Mouse (Mus musculus) liver, postnatal 0 days (tissue): Measurements from ENCODE around the gene Extl1. TPM values are rescaled to one million over a fixed set of nuclear protein-coding genes. Genes with fewer than 3 reads are reported as not detected.
A peak's percentile ranks its signal among the peaks of the same experiment; 100 is the strongest.

Source experiments
- ATAC-seq: fragments of 200-750 bp; cut with Nextera tagmentation; 2 replicates; pipeline ENCODE4 v1.8.0; 2017; ENCODE audit warnings: mild to moderate bottlenecking, moderate library complexity
- DNase-seq: peaks from one replicate; pipeline ENCODE4 v3.0.0-alpha.2; 2016
- H3K27ac ChIP-seq: fragments of 300-500 bp; sonication (generic); 2 replicates; pipeline ENCODE4 v1.5.1; 2014; ENCODE audit warnings: antibody characterized with exemption, moderate library complexity, mild to moderate bottlenecking, low read depth
- H3K27me3 ChIP-seq: fragments of 300-500 bp; sonication (generic); 2 replicates; pipeline ENCODE4 v1.6.1; 2014; ENCODE audit warnings: low read length, control low read depth, mixed read lengths; ENCODE audit not compliant: insufficient read depth
- H3K36me3 ChIP-seq: fragments of 300-500 bp; sonication (generic); replicated peaks from 2 replicates; pipeline ENCODE4 v1.6.1; 2014; ENCODE audit warnings: mild to moderate bottlenecking, control low read depth, low read length, moderate library complexity, mixed read lengths; ENCODE audit not compliant: insufficient read depth
- H3K4me1 ChIP-seq: fragments of 300-500 bp; sonication (generic); 2 replicates; pipeline ENCODE4 v1.6.1; 2014; ENCODE audit warnings: antibody characterized with exemption, mild to moderate bottlenecking, control low read depth; ENCODE audit not compliant: insufficient read depth
- H3K4me2 ChIP-seq: fragments of 300-500 bp; sonication (generic); 2 replicates; pipeline ENCODE4 v1.6.1; 2014; ENCODE audit warnings: low read depth, mild to moderate bottlenecking, low read length, moderate library complexity, mixed read lengths
- H3K4me3 ChIP-seq: fragments of 300-500 bp; sonication (generic); 2 replicates; pipeline ENCODE4 v1.5.1; 2014; ENCODE audit warnings: low read depth, low read length
- H3K9ac ChIP-seq: fragments of 300-500 bp; sonication (generic); replicated peaks from 2 replicates; pipeline ENCODE4 v1.6.1; 2014; ENCODE audit warnings: mild to moderate bottlenecking, moderate library complexity
- H3K9me3 ChIP-seq: fragments of 300-500 bp; sonication (generic); 2 replicates; pipeline ENCODE4 v1.6.1; 2016; ENCODE audit warnings: mild to moderate bottlenecking, control low read depth, low read length, mixed read lengths
- CTCF ChIP-seq: sonication (generic); IDR thresholded peaks from 2 replicates; pipeline ENCODE4 v1.5.1; 2016; ENCODE audit warnings: antibody characterized with exemption, low read depth
- EP300 ChIP-seq: IDR thresholded peaks from 2 replicates; pipeline ENCODE4 v1.6.1; 2016; ENCODE audit warnings: antibody characterized with exemption, low read depth, mild to moderate bottlenecking
- WGBS: fragments of 180-500 bp; shearing (Covaris S2); extraction: QIAGEN DNeasy Blood & Tissue Kit; methylation state at CpG from one replicate; pipeline ENCODE4 v1.1.7; 2014; ENCODE audit not compliant: insufficient replicate concordance; 5-methylcytosine and 5-hydroxymethylcytosine counted together
- polyA plus RNA-seq: library from polyadenylated mRNA; unstranded; fragments of >200 nt; fragmentation: Nextera tagmentation; extraction: Ambion mirVana; gene quantifications from 2 replicates; pipeline ENCODE4 v1.2.1, GENCODE M21; 2015

Gene Extl1
- polyA plus RNA-seq, 1 experiment from 2014 or later, result 0.33 TPM

- TF ChIP-seq CTCF (no peak), EP300 (no peak)
- Histone ChIP-seq H3K9me3 (peaks cover 4% of the 10 kb centered on the region), H3K4me3 (no peak overlapping the region), H3K27ac (no peak overlapping the region), H3K36me3 (no peaks in the 10 kb centered on the region), H3K27me3 (no peaks in the 10 kb centered on the region), H3K4me1 (no peaks in the 10 kb centered on the region), H3K9ac (no peak overlapping the region), H3K4me2 (no peak overlapping the region)
- ATAC-seq, result no peak
- DNase-seq, result no peak
- 82% methylated on average over 7 of the region's 7 CpGs for WGBS
Observed at GRCm38 (mm10) chr4:134395142-134395541, 11.5 kb upstream of the Extl1 start.

GRCm38 (mm10) chr4:134393026-134393425 is 9.4 kb upstream of the Extl1 start:
- ATAC-seq (no peak), DNase-seq (no peak)
- TF ChIP-seq CTCF (peak; percentile 41; the same call in 1 of the 2 replicates), EP300 (no peak)
- H3K9ac ChIP-seq, result no peak overlapping the region
- H3K4me3 ChIP-seq, result no peak overlapping the region
- 25% methylated on average over 12 of the region's 12 CpGs for WGBS
- no peak overlapping the region for H3K27ac ChIP-seq
- no peaks in the 10 kb centered on the region for H3K27me3 ChIP-seq
- no peak overlapping the region for H3K4me2 ChIP-seq
- peaks cover 4% of the 10 kb centered on the region for H3K9me3 ChIP-seq
- H3K36me3 ChIP-seq, result no peaks in the 10 kb centered on the region
- no peaks in the 10 kb centered on the region for H3K4me1 ChIP-seq

GRCm38 (mm10) chr4:134392595-134392994 is 8.9 kb upstream of the Extl1 start:
- H3K27me3 ChIP-seq, result no peaks in the 10 kb centered on the region
- no peak overlapping the region for H3K9ac ChIP-seq
- no peak overlapping the region for H3K4me3 ChIP-seq
- 27% methylated on average over 8 of the region's 8 CpGs for WGBS
- no peak overlapping the region for H3K4me2 ChIP-seq
- no peak overlapping the region for H3K27ac ChIP-seq
- TF ChIP-seq CTCF (no peak), EP300 (no peak)
- ATAC-seq, result no peak
- no peak for DNase-seq
- peaks cover 4% of the 10 kb centered on the region for H3K9me3 ChIP-seq
- H3K36me3 ChIP-seq, result no peaks in the 10 kb centered on the region
- H3K4me1 ChIP-seq, result no peaks in the 10 kb centered on the region

DNA sequence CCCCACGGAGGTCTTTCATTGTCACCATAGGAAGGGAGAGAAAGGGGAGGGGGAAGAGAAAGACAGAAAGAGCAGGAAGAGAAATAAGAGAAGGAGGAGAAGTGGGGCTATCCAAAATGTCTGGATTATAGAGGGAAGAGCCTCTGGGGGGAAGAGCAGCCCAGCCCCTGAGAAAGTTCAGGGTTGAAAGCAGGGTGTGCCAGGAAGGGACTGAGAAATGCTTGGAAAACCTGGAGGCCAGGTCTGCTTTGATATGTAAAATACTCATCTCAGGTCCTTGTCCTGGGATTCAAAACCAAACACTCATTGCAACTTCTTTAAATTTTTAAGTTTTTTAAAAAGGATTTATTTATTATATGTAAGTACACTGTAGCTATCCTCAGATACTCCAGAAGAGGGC is 8.0 kb upstream of the Extl1 start:
- H3K4me1 ChIP-seq, result no peaks in the 10 kb centered on the region
- no peaks in the 10 kb centered on the region for H3K27me3 ChIP-seq
- WGBS, result 75% methylated on average over 1 of the region's 1 CpGs
- no peak overlapping the region for H3K9ac ChIP-seq
- H3K27ac ChIP-seq, result no peak overlapping the region
- ATAC-seq (no peak), DNase-seq (no peak)
- TF ChIP-seq CTCF (no peak), EP300 (no peak)
- no peak overlapping the region for H3K4me2 ChIP-seq
- H3K4me3 ChIP-seq, result no peak overlapping the region
- H3K9me3 ChIP-seq, result peaks cover 4% of the 10 kb centered on the region
- H3K36me3 ChIP-seq, result no peaks in the 10 kb centered on the region

GRCm38 (mm10) chr4:134388397-134388796 is 4.7 kb upstream of the Extl1 start:
- 12% methylated on average over 5 of the region's 5 CpGs for WGBS
- Histone ChIP-seq H3K36me3 (no peaks in the 10 kb centered on the region), H3K4me1 (no peaks in the 10 kb centered on the region)

GRCm38 (mm10) chr4:134387268-134387667 is 3.6 kb upstream of the Extl1 start:
- H3K4me1 ChIP-seq, result no peaks in the 10 kb centered on the region
- peaks cover 4% of the 10 kb centered on the region for H3K9me3 ChIP-seq
- ATAC-seq (no peak), DNase-seq (no peak)
- no peak overlapping the region for H3K4me2 ChIP-seq
- no peak overlapping the region for H3K4me3 ChIP-seq
- no peaks in the 10 kb centered on the region for H3K27me3 ChIP-seq
- no peak overlapping the region for H3K9ac ChIP-seq
- TF ChIP-seq EP300 (no peak), CTCF (peak; percentile 54)
- H3K27ac ChIP-seq, result no peak overlapping the region
- no peaks in the 10 kb centered on the region for H3K36me3 ChIP-seq
- 62% methylated on average over 6 of the region's 6 CpGs for WGBS

More at GRCm38 (mm10) chr4:134388397-134388796, 4.7 kb upstream of the Extl1 start:
- Histone ChIP-seq H3K9me3 (peaks cover 4% of the 10 kb centered on the region), H3K4me2 (no peak overlapping the region), H3K4me3 (no peak overlapping the region), H3K27me3 (no peaks in the 10 kb centered on the region), H3K9ac (no peak overlapping the region), H3K27ac (no peak overlapping the region)
- DNase-seq (peak; percentile 78), ATAC-seq (no peak)
- TF ChIP-seq EP300 (no peak), CTCF (peak; percentile 81)

DNA sequence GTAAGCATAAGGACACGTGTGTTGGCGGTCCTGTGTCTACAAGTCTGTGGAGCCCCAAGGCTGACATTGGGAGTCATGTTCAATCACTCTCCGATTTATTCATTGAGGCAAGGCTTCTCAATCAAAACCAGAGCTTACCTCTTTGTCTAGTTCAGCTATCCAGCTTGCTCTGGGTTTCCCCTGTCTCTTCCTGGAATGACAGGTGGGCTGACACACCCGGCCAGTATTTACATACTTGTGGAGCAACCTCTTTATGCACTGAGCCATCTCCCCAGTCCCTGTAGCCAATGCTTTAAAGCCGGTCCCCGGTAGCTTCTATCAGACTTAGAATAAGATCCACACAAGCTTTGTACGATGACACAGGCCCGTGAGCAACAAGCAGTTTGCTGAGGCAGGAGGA is 4.1 kb downstream of the Extl1 start:
- 78% methylated on average over 8 of the region's 8 CpGs for WGBS
- Histone ChIP-seq H3K36me3 (no peaks in the 10 kb centered on the region), H3K9me3 (no peaks in the 10 kb centered on the region), H3K27me3 (no peaks in the 10 kb centered on the region), H3K4me2 (no peak overlapping the region), H3K27ac (no peak overlapping the region), H3K4me3 (no peak overlapping the region), H3K9ac (no peak overlapping the region), H3K4me1 (no peaks in the 10 kb centered on the region)
- no peak for TF ChIP-seq CTCF
- no peak for TF ChIP-seq EP300
- ATAC-seq, result no peak
- DNase-seq, result no peak
